Mouse (Mus musculus): Measurements from ENCODE around the gene D430019H16Rik.

- TF ChIP-seq GATA1 (IDR thresholded peaks at IDR 0.05; ENCODE audit: borderline replicate concordance, low read length) (no peak), CTCF (IDR thresholded peaks at IDR 0.05; ENCODE audit: low read depth, low read length) (no peak), TAL1 (conservative IDR thresholded peaks at IDR 0.05; ENCODE audit: low read depth, low read length) (no peak), POLR2AphosphoS5 (IDR thresholded peaks at IDR 0.05; ENCODE audit: insufficient replicate concordance, low read depth, low read length) (no peak), GATA2 (IDR thresholded peaks at IDR 0.05; ENCODE audit: borderline replicate concordance, low read depth, low read length) (no peak)
Observed at GRCm38 (mm10) chr12:105526829-105527228, 73.2 kb downstream of the D430019H16Rik start.
